Mouse (Mus musculus) C2C12 (cell line): ENCODE results near the gene Pbx4.

ENCODE experiments used
- CTCF ChIP-seq: IDR thresholded peaks from one replicate; pipeline ENCODE4 v1.5.1; 2011; ENCODE audit not compliant: control insufficient read depth, insufficient read depth, insufficient read length
- MAX ChIP-seq: IDR thresholded peaks from one replicate; pipeline ENCODE4 v1.6.1; 2011; ENCODE audit warnings: mild to moderate bottlenecking, control low read depth
- MYOD1 ChIP-seq: IDR thresholded peaks from one replicate; pipeline ENCODE4 v1.6.1; 2011; ENCODE audit warnings: low read depth; ENCODE audit not compliant: control insufficient read depth, insufficient read length
- MYOG ChIP-seq: IDR thresholded peaks from one replicate; pipeline ENCODE4 v1.6.1; 2011; ENCODE audit not compliant: control insufficient read depth, insufficient read length; ENCODE audit errors: extremely low read depth
- USF1 ChIP-seq: IDR thresholded peaks from one replicate; pipeline ENCODE4 v1.6.1; 2011; ENCODE audit warnings: low read depth, mild to moderate bottlenecking, control low read depth, moderate library complexity

DNA sequence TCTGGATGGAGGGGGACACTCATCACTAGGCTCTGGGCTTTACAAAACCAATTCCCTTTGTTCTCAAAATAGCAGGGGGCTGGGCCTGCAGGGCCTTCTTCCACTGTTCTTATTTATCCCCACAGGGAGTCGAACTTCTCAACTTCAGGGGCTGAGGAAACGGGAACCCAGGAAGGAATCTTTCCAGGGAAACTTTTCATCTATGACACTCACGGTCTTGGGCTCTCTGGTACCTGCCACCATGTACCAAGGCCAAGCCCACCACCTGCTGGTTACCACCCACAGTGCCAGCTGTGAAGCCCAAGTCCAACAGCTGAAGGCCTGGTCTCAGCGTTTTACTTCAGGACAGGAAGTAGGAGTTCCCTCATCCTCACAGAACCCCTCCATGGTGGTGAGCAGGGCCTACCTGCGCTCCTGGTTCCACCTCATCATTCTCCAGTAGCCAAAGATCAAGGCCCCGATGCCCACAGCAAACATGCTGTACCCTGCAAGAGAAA lies 62.6 kb downstream of the Pbx4 start:
- TF ChIP-seq CTCF (no peak), MYOD1 (no peak), USF1 (no peak), MAX (no peak), MYOG (no peak)
